Mouse (Mus musculus) kidney, adult 9 months (tissue): Measurements from ENCODE around the gene Gm10142.
"Not testable (repeated sequence)": the region's sequence is repeated elsewhere in the genome, so short reads cannot be mapped to it uniquely, and the experiment has no call there.

Experiments
- DNase-seq: peaks from one replicate; pipeline ENCODE4 v3.0.0; 2022

The Gm10142 gene

GRCm38 (mm10) chr10:77715507-77715906 is at the start of gene Gm10142:
Gm10142 (plus strand) TSS chr10:77715807.
- DNase-seq, result no peak

GRCm38 (mm10) chr10:77666342-77666741 is 49.3 kb upstream of the Gm10142 start:
- DNase-seq, result no peak

GRCm38 (mm10) chr10:77667402-77667801 is 48.2 kb upstream of the Gm10142 start:
- no peak for DNase-seq

- no peak for DNase-seq
These were observed 44.9 kb upstream of the Gm10142 start for GRCm38 (mm10) chr10:77670710-77671109.

- DNase-seq, result no peak
These were observed 44.1 kb upstream of the Gm10142 start for GRCm38 (mm10) chr10:77671519-77671918.

GRCm38 (mm10) chr10:77673765-77674164 is 41.8 kb upstream of the Gm10142 start:
- no peak for DNase-seq

GRCm38 (mm10) chr10:77677562-77677961 is 38.0 kb upstream of the Gm10142 start:
- DNase-seq, result no peak

GRCm38 (mm10) chr10:77682994-77683393 is 32.6 kb upstream of the Gm10142 start:
- no peak for DNase-seq

GRCm38 (mm10) chr10:77684181-77684580 is 31.4 kb upstream of the Gm10142 start:
- DNase-seq, result no peak

- no peak for DNase-seq
These were observed 29.5 kb upstream of the Gm10142 start, which contains the start of gene Tspear for GRCm38 (mm10) chr10:77685895-77686664. Tspear (plus strand) TSS chr10:77686569.

GRCm38 (mm10) chr10:77687021-77687420 is 28.6 kb upstream of the Gm10142 start:
- DNase-seq, result no peak

- DNase-seq, result not testable (repeated sequence)
These were observed 25.2 kb upstream of the Gm10142 start, which contains the start of gene Gm19402 for GRCm38 (mm10) chr10:77690356-77690807. Gm19402 (minus strand) TSS chr10:77690757.

- no peak for DNase-seq
These were observed 18.5 kb upstream of the Gm10142 start, which contains the start of gene Gm9508 for GRCm38 (mm10) chr10:77697133-77697532. Gm9508 (minus strand) TSS chr10:77697233.

- DNase-seq, result no peak
These were observed 9.3 kb upstream of the Gm10142 start, which contains the start of gene Gm10272 for GRCm38 (mm10) chr10:77706326-77706725. Gm10272 (plus strand) TSS chr10:77706626.

- no peak for DNase-seq
These were observed 5.8 kb upstream of the Gm10142 start for GRCm38 (mm10) chr10:77709831-77710230.

- DNase-seq, result not testable (repeated sequence)
These were observed 4.5 kb upstream of the Gm10142 start, which contains the start of gene Gm10024 for GRCm38 (mm10) chr10:77711157-77711556. Gm10024 (plus strand) TSS chr10:77711457.

- no peak for DNase-seq
These were observed 1.9 kb upstream of the Gm10142 start for GRCm38 (mm10) chr10:77713734-77714133.

GRCm38 (mm10) chr10:77720299-77720698 is 4.7 kb downstream of the Gm10142 start, which contains the start of gene Krtap12-1:
Krtap12-1 (plus strand) TSS chr10:77720599.
- not testable (repeated sequence) for DNase-seq

GRCm38 (mm10) chr10:77724855-77725254 is 9.2 kb downstream of the Gm10142 start:
- DNase-seq, result no peak

- no peak for DNase-seq
These were observed 10.6 kb downstream of the Gm10142 start, which contains the start of gene Gm10100 for GRCm38 (mm10) chr10:77726186-77726585. Gm10100 (plus strand) TSS chr10:77726486.

GRCm38 (mm10) chr10:77728280-77728679 is 12.7 kb downstream of the Gm10142 start:
- DNase-seq, result peak; percentile 8

- peak; percentile 6 for DNase-seq
These were observed 13.6 kb downstream of the Gm10142 start for GRCm38 (mm10) chr10:77729241-77729640.

- no peak for DNase-seq
These were observed 20.3 kb downstream of the Gm10142 start for GRCm38 (mm10) chr10:77735928-77736327.

GRCm38 (mm10) chr10:77738929-77739328 is 23.3 kb downstream of the Gm10142 start:
- no peak for DNase-seq
